Mouse (Mus musculus): ENCODE results near the gene Axin2.

DNA sequence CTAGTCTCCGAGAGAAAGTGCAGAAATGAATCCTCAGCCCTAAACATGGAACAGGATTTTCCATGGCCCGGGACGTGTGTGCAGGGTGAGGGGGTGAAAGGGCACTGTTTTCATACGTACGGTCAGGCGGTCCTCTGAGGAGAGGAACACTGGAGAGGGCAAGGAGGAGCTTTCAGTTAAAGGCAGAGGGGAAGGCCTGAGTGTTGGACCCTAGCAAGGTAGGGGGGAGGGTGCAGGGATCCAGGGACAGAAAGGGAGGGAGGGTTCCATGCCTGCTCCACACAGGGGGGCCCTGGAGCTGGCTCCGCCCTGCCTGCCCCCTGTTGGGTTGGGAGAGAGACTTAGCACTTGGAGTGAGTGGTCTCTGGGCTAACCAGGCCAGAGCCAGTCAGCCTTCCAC, 28.4 kb downstream of the Axin2 start:
- no peak for TF ChIP-seq POLR2A (IDR thresholded peaks at IDR 0.05; ENCODE audit: borderline replicate concordance, control insufficient read depth, low read depth, low read length)
- TF ChIP-seq CTCF (IDR thresholded peaks at IDR 0.05; ENCODE audit: control insufficient read depth, insufficient read depth, low read length): no peak

Measured in bone marrow, adult 2 months (tissue).